Mouse (Mus musculus): ENCODE results near the gene Ugt1a10.

DNA sequence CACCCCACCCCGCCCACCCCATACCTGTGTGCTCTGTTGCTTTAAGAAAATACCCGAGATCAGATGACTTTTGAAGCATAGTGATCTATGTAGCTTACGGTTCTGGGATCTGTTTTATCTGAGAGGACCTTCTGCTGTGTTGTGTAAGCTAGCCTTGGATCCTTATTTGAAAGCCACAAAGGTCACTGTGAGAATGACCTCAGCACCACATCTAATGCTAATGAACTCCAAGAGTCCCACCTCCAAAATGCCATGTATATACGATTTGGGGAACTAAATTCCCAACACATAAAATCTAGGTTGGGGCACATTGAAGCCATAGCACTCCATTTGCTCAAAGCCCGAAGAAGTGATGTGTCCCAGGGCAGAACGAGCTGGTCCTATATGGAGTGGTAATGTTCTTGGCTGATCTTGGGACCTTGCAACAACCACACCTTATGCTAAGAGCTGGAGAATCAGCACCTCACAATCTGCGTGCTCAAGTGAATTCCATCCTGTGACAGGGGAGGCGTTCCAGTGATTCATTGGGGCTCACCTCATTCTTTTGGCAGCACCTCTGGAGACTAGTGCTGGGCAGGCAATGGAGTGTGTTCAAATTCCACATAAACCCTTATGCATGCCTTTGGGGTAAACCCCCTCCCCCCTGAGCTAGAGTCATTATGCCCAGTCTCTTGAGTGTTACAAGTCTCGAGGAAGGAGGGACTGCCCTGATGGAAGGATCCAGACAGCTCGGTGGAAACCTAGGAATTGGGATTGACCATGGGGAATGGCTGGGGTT, 201.9 kb downstream of the Ugt1a10 start:
- TF ChIP-seq GATA1 (IDR thresholded peaks at IDR 0.05; ENCODE audit: low read length) (no peak), TAL1 (IDR thresholded peaks at IDR 0.05; ENCODE audit: low read length) (no peak)

Measured in erythroblast, embryonic 14.5 days (primary cell).